ENCODE assay signal across 10 mouse cellular contexts in genomic region chr10:28492206-28492605, GRCm38 (mm10).
DNase-seq lines count a peak whose midpoint lies in the region; ATAC-seq and TF ChIP-seq lines count a peak whose summit lies in the region.
"Had no signal": no experiment of that assay in that cellular context is flagged by ENCODE, and none has a peak within 500 bp of the region (broad histone marks: within the 10 kb centered on the region; RNA-seq: fewer than 3 reads in every experiment).

No protein-coding gene starts in this region.

- ATAC-seq in megakaryocyte-erythroid progenitor cell, adult 5-6 weeks (replicated peaks; ENCODE audit: low FRiP score, low TSS enrichment, poor library complexity, severe bottlenecking), result no peak

- peak; percentile 96 for DNase-seq in heart, adult 11 months
- DNase-seq in heart, adult 8-10 months (ENCODE audit: low spot score), result no peak
- peak; percentile 71 for DNase-seq in brain, embryonic 14.5 days (ENCODE audit: low read depth)
- peak; percentile 17 for DNase-seq in embryo, embryonic 9.5 days (ENCODE audit: extremely low spot score)
- DNase-seq in layer of hippocampus, adult 8-10 months (ENCODE audit: low spot score in 2 of 2), result peak; percentile 23
- DNase-seq in gastrocnemius, adult 2 months, result no peak
- DNase-seq in adrenal gland, postnatal 36 days, result no peak
- DNase-seq: B cell, adult 2 months had no signal

- no peak overlapping the region for H3K4me3 ChIP-seq in gastrocnemius, adult 2 months
- H3K4me3 ChIP-seq: forebrain, embryonic 13.5 days had no signal

- no peak overlapping the region for H3K27ac ChIP-seq in gastrocnemius, adult 2 months

- intact Hi-C loops in gastrocnemius, adult 2 months (cut with DNase I), result no loop called here

- no peak for TF ChIP-seq POLR2A in brain, embryonic 14.5 days (IDR thresholded peaks at IDR 0.05; ENCODE audit: borderline replicate concordance, extremely low read depth, insufficient read depth, insufficient read length, poor library complexity, severe bottlenecking)

- TF ChIP-seq CTCF in brain, embryonic 14.5 days (IDR thresholded peaks at IDR 0.05; ENCODE audit: borderline replicate concordance, extremely low read depth, insufficient read depth, insufficient read length), result no peak
- TF ChIP-seq CTCF in gastrocnemius, adult 2 months (IDR thresholded peaks at IDR 0.05), result no peak

Comparison
In these comparisons a context has a peak if more than half of its experiments do, and no peak if none do; other contexts are left out.
1. DNase-seq: peak in heart, adult 11 months (single experiment), brain, embryonic 14.5 days (single experiment), embryo, embryonic 9.5 days (single experiment) and layer of hippocampus, adult 8-10 months (2 of 2); none in heart, adult 8-10 months (single experiment), gastrocnemius, adult 2 months (single experiment) and adrenal gland, postnatal 36 days (0 of 2).